Mouse (Mus musculus) inflammation-experienced regulatory T-cells, adult 6 months (primary cell): ENCODE results near the gene Cd300c. TPM values are rescaled to one million over a fixed set of nuclear protein-coding genes. Genes with fewer than 3 reads are reported as not detected.

ENCODE experiments used
- polyA plus RNA-seq, 3 experiments: library from polyadenylated mRNA; unstranded; fragments of 100-300 nt; shearing (Covaris generic); gene quantifications; one replicate each; pipeline ENCODE4 v1.2.1; 2017

The Cd300c gene
- polyA plus RNA-seq, 3 experiments from 2014 or later: not detected

Other genes with a start within 250 kb of the Cd300c start
- gene Dnaic2, start 241.7 kb downstream of the Cd300c start, polyA plus RNA-seq: not detected
- under 1 TPM in 1 of 3 experiments, not detected in 2; 0.33 TPM for gene Kif19a, start 203.8 kb downstream of the Cd300c start, polyA plus RNA-seq
- not detected for gene Btbd17, start 173.2 kb downstream of the Cd300c start, polyA plus RNA-seq
- not detected for gene Gpr142, start 170.2 kb downstream of the Cd300c start, polyA plus RNA-seq
- not detected for gene Gprc5c, start 118.0 kb downstream of the Cd300c start, polyA plus RNA-seq
- under 1 TPM; 0.12 to 0.75 (median 0.27) TPM for gene Cd300a, start 79.1 kb downstream of the Cd300c start, polyA plus RNA-seq
- gene Cd300lb, start 34.8 kb downstream of the Cd300c start, polyA plus RNA-seq: not detected
- under 1 TPM in 1 of 3 experiments, not detected in 2; 0.36 TPM for gene Cd300ld, start 20.8 kb upstream of the Cd300c start, polyA plus RNA-seq
- gene Cd300c2, start 32.7 kb upstream of the Cd300c start, polyA plus RNA-seq: 1 to 10 TPM in 1 of 3 experiments, not detected in 2; 1.4 TPM
- gene Cd300ld2, start 47.0 kb upstream of the Cd300c start, polyA plus RNA-seq: not detected
- not detected for gene Cd300ld4, start 57.9 kb upstream of the Cd300c start, polyA plus RNA-seq
- gene Cd300ld5, start 68.6 kb upstream of the Cd300c start, polyA plus RNA-seq: not detected
- gene Cd300ld3, start 79.3 kb upstream of the Cd300c start, polyA plus RNA-seq: not detected
- under 1 TPM in 1 of 3 experiments, not detected in 2; 0.34 TPM for gene Cd300e, start 93.0 kb upstream of the Cd300c start, polyA plus RNA-seq
- 100 to 1,000 TPM; 106 to 231 (median 206) TPM for gene Rab37, start 122.3 kb upstream of the Cd300c start, polyA plus RNA-seq
- gene Cd300lf, start 164.8 kb upstream of the Cd300c start, polyA plus RNA-seq: 1 to 10 TPM; 1.4 to 1.6 (median 1.5) TPM
- 100 to 1,000 TPM; 137 to 172 (median 165) TPM for gene Slc9a3r1, start 194.2 kb upstream of the Cd300c start, polyA plus RNA-seq
- 10 to 100 TPM in 1 of 3 experiments, 1 to 10 TPM in 2; 9.2 to 10.6 (median 9.8) TPM for gene Tmem104, start 218.3 kb upstream of the Cd300c start, polyA plus RNA-seq
- 10 to 100 TPM; 14.2 to 21.0 (median 15.1) TPM for gene Nat9, start 218.7 kb upstream of the Cd300c start, polyA plus RNA-seq